Mouse (Mus musculus) heart, embryonic 10.5 days (tissue): ENCODE data around the gene Sp2. TPM values are rescaled to one million over a fixed set of nuclear protein-coding genes. Genes with fewer than 3 reads are reported as not detected.

Experiments used
- polyA plus RNA-seq: library from polyadenylated mRNA; unstranded; fragments of >200 nt; fragmentation: Nextera tagmentation; extraction: Ambion mirVana; gene quantifications from 2 replicates; pipeline ENCODE4 v1.2.1, GENCODE M21; 2016

The Sp2 gene
- polyA plus RNA-seq, 1 experiment from 2014 or later: 20.1 TPM

Other genes starting within 250 kb of the Sp2 start
- gene Snx11, start 205.4 kb downstream of the Sp2 start, polyA plus RNA-seq: 16.6 and 17.8 TPM in 2 replicates
- gene Cbx1, start 193.8 kb downstream of the Sp2 start, polyA plus RNA-seq: 62.5 and 101 TPM in 2 replicates
- 65.0 and 78.7 TPM in 2 replicates for gene Nfe2l1, start 153.0 kb downstream of the Sp2 start, polyA plus RNA-seq
- 86.6 and 90.1 TPM in 2 replicates for gene Copz2, start 133.1 kb downstream of the Sp2 start, polyA plus RNA-seq
- gene Cdk5rap3, start 66.5 kb downstream of the Sp2 start, polyA plus RNA-seq: 68.3 and 84.3 TPM in 2 replicates
- 0.90 and 1.5 TPM in 2 replicates for gene Prr15l, start 54.9 kb downstream of the Sp2 start, polyA plus RNA-seq
- 69.3 and 72.6 TPM in 2 replicates for gene Pnpo, start 39.0 kb downstream of the Sp2 start, polyA plus RNA-seq
- 0.47 and 2.3 TPM in 2 replicates for gene Sp6, start 30.4 kb upstream of the Sp2 start, polyA plus RNA-seq
- 21.3 and 30.0 TPM in 2 replicates for gene Scrn2, start 47.0 kb upstream of the Sp2 start, polyA plus RNA-seq
- gene Lrrc46, start 58.4 kb upstream of the Sp2 start, polyA plus RNA-seq: 0.28 and 0.35 TPM in 2 replicates
- gene Mrpl10, start 58.6 kb upstream of the Sp2 start, polyA plus RNA-seq: 82.7 and 93.1 TPM in 2 replicates
- gene Osbpl7, start 67.7 kb upstream of the Sp2 start, polyA plus RNA-seq: 6.5 and 9.4 TPM in 2 replicates
- gene Tbx21, start 132.4 kb upstream of the Sp2 start, polyA plus RNA-seq: 0.21 TPM in 1 of 2 replicates, not detected in the other
- 7.6 and 8.4 TPM in 2 replicates for gene Tbkbp1, start 168.5 kb upstream of the Sp2 start, polyA plus RNA-seq
- gene Kpnb1, start 204.9 kb upstream of the Sp2 start, polyA plus RNA-seq: 50.6 and 72.2 TPM in 2 replicates